Mouse (Mus musculus) leukemia stem cell, adult 10-12 weeks (primary cell): ENCODE results near the gene Vps52. TPM values are rescaled to one million over a fixed set of nuclear protein-coding genes. Genes with fewer than 3 reads are reported as not detected.

Experiments used
- polyA plus RNA-seq: library from polyadenylated mRNA; stranded (reverse); fragments of >175 nt; gene quantifications from 2 replicates; pipeline ENCODE4 v1.2.3, GENCODE M21; 2012; ENCODE audit warnings: low replicate concordance

The Vps52 gene
- 51.6 and 65.2 TPM in 2 replicates for polyA plus RNA-seq

DNA sequence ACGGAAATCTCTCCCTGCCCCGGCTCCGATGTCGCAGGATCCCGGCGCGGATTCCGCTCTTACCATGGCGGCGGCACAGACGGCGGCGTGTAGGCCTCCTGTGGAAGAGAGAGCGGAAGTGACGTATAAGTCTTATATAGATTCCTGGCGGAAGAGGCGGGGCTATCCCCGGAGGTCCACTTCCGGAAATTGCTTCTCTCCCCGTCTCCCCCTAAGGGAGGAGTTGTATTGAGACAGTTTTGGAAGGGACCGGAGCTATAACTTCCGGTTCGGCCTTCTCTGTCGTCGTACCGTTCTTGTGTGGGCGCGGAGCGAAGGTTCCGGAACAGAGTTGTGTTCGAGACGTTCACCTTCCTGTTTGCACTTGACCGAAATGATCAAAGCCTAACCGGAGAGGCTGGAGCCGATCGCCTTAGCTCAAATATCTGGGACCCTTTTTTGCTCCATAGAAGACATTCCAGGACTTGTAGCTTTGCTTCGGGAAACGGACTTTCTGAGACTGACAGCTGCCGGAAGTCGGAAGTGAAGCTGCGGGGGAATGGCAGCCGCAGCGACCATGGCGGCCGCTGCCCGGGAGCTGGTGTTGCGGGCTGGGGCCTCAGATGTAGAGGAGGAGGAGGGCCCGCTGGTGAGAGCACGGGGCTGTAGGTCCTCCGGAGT is at the start of gene Vps52, which contains the start of gene Rps18:
Vps52 (plus strand) TSS at position 258 of the 660 bp plus-strand sequence.
Rps18 (minus strand) TSS at position 447 of the 660 bp plus-strand sequence.

GRCm38 (mm10) chr17:33909077-33909868 is 46.3 kb upstream of the Vps52 start, which contains the start of gene Daxx:
Daxx (plus strand) TSS chr17:33909414.

DNA sequence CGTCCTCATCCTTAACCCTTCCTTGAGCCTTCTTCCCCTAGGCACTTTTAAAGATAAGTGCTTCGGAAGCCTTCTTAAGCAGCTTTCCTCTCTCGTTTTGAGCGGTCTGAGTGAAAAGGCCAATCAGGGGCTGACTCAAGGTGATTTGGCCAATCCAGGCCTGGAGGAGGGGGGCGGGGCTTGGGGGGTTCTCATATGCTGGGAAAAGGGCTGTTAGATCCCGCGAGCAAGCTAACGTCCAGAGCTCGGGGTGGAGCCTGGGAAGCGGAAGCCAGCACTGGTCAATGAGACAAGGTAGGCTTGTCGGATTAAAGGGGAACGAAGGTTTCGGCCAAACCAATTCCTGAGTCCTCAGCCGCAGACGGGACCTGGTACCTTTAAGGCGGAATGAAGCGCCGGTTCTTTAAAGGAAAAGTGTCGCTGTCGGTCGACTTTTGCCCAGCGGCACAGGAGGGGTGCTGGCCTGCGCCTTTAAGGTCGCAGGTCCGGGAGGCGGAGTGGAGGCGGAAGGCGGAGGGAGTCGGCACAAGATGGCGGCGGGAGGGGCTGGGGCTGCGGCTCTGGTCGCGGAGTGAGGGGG is 39.9 kb upstream of the Vps52 start, which contains the start of the genes Tapbp and Zbtb22:
Tapbp (plus strand) TSS at position 229 of the 580 bp plus-strand sequence.
Zbtb22 (plus strand) TSS at position 234 of the 580 bp plus-strand sequence.

DNA sequence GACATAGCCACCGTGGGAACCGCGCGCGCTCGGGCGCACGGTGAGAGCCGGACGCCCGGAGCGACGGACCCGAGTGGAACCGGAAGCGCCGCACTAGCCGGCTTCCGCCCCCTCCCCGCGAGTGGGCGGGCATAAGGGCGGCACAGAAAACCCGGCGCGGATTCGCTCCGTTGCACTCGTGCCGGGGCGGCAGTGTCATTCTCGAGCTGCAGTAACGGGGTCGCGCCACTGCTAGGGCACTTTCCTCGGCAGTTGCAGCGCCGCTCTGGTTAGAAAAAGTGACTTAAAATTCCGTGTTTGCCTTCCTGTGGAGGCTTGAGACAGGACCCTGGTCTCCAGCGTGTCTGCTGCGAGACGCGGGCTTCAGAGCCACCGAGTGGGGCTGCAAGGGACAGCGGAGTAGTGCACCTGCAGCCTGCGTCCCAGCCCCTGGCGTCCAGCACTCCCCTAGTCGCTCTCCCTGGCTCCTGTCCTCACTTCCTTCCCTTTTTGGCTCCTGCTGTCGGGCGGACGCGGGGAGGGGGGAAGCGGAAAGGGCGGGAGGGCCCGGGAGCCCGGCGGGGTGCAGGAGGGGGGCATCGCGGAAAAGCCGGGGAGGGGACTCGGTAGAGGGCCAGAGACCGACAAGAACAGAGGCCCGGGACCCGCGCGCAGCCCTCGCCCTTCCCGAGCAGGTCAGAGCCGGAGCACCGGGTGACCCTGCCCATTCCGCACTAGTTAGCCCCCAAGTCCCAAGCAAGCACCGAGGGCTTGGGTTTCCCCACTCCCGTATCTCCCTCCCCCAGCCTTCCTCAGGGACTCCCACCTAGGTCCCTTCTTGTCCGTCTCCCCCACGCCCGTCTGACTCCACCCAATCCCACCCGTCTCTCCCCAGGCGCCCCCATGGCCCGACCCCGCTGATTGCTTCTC is 26.0 kb upstream of the Vps52 start, which contains the start of gene Rgl2:
Rgl2 (plus strand) TSS at position 173 of the 909 bp plus-strand sequence.

DNA sequence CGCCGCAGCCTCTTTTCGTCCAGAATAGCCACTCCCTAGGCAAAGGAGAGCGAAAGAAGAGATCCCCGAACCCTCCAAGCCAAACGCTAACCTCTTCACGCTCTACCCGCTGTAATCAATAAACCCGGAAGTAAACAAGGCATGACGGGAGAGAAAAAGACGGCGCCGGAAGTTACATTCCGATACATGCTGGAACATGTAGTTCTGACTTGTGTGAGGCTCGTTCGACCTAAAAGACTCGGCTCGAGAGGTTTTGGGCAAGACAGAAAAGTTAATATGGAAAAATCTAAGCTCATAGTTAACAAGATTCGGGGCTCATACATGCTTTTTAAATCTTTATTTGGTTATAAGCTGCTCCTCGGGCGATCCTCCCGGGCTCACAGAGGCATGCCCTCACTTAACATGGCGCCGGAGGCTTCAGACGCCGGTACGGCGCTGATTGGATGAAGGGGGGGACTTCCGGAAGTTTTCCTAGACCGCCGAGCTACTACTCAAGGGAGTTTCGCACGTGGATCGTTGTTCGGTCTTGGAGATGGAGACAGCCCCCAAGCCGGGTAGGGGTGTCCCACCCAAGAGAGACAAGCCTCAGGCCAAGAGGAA is 15.3 kb upstream of the Vps52 start, which contains the start of the genes Pfdn6 and Wdr46:
Pfdn6 (minus strand) TSS at position 138 of the 600 bp plus-strand sequence.
Wdr46 (plus strand) TSS at position 455 of the 600 bp plus-strand sequence.

GRCm38 (mm10) chr17:33951021-33951946 is 4.3 kb upstream of the Vps52 start, which contains the start of gene B3galt4:
B3galt4 (minus strand) TSS chr17:33951488.

GRCm38 (mm10) chr17:34000150-34000537 is 44.5 kb downstream of the Vps52 start, which contains the start of gene H2-K1:
H2-K1 (minus strand) TSS chr17:34000347.

Other genes starting within 250 kb of the Vps52 start
- 32.8 and 113 TPM in 2 replicates for gene March2, start 237.1 kb upstream of the Vps52 start, polyA plus RNA-seq
- gene Rab11b, start 195.3 kb upstream of the Vps52 start, polyA plus RNA-seq: 96.5 and 233 TPM in 2 replicates
- gene Angptl4, start 174.0 kb upstream of the Vps52 start, polyA plus RNA-seq: 3.9 and 15.1 TPM in 2 replicates
- gene Kank3, start 145.3 kb upstream of the Vps52 start, polyA plus RNA-seq: 2.1 and 3.0 TPM in 2 replicates
- gene Rps28, start 131.2 kb upstream of the Vps52 start, polyA plus RNA-seq: 128 and 1,150 TPM in 2 replicates
- gene Ndufa7, start 131.2 kb upstream of the Vps52 start, polyA plus RNA-seq: 623 and 660 TPM in 2 replicates
- 29.9 and 33.2 TPM in 2 replicates for gene Cd320, start 112.7 kb upstream of the Vps52 start, polyA plus RNA-seq
- gene Gm7029, start 82.0 kb upstream of the Vps52 start, polyA plus RNA-seq: not detected in 2 replicates
- gene Kifc1, start 65.2 kb upstream of the Vps52 start, polyA plus RNA-seq: 74.4 and 87.4 TPM in 2 replicates
- not detected in 2 replicates for gene Platr17, start 50.7 kb upstream of the Vps52 start, polyA plus RNA-seq
- 28.6 and 32.1 TPM in 2 replicates for gene Daxx, start 46.4 kb upstream of the Vps52 start, polyA plus RNA-seq
- gene Tapbp, start 39.9 kb upstream of the Vps52 start, polyA plus RNA-seq: 473 and 728 TPM in 2 replicates
- gene Zbtb22, start 39.9 kb upstream of the Vps52 start, polyA plus RNA-seq: 60.2 and 119 TPM in 2 replicates
- gene Rgl2, start 26.3 kb upstream of the Vps52 start, polyA plus RNA-seq: 141 and 230 TPM in 2 replicates
- gene Pfdn6, start 15.5 kb upstream of the Vps52 start, polyA plus RNA-seq: 74.5 and 89.8 TPM in 2 replicates
- 94.9 and 266 TPM in 2 replicates for gene Wdr46, start 15.2 kb upstream of the Vps52 start, polyA plus RNA-seq
- 16.7 and 18.6 TPM in 2 replicates for gene B3galt4, start 4.3 kb upstream of the Vps52 start, polyA plus RNA-seq
- 29.1 and 64.5 TPM in 2 replicates for gene Rps18, start 189 bp downstream of the Vps52 start, polyA plus RNA-seq
- 253 and 752 TPM in 2 replicates for gene H2-K1, start 44.5 kb downstream of the Vps52 start, polyA plus RNA-seq
- gene Ring1, start 68.9 kb downstream of the Vps52 start, polyA plus RNA-seq: 42.1 and 63.7 TPM in 2 replicates
- 50.7 and 105 TPM in 2 replicates for gene H2-Ke6, start 72.2 kb downstream of the Vps52 start, polyA plus RNA-seq
- 36.5 and 105 TPM in 2 replicates for gene Slc39a7, start 75.9 kb downstream of the Vps52 start, polyA plus RNA-seq
- gene Rxrb, start 76.0 kb downstream of the Vps52 start, polyA plus RNA-seq: 269 and 299 TPM in 2 replicates
- 8.5 and 40.3 TPM in 2 replicates for gene Col11a2, start 83.6 kb downstream of the Vps52 start, polyA plus RNA-seq
- 9.6 and 71.7 TPM in 2 replicates for gene H2-Oa, start 136.5 kb downstream of the Vps52 start, polyA plus RNA-seq
- gene H2-DMa, start 163.7 kb downstream of the Vps52 start, polyA plus RNA-seq: 29.6 and 120 TPM in 2 replicates
- 446 and 549 TPM in 2 replicates for gene Brd2, start 166.8 kb downstream of the Vps52 start, polyA plus RNA-seq
- gene H2-DMb2, start 187.5 kb downstream of the Vps52 start, polyA plus RNA-seq: 73.6 and 78.6 TPM in 2 replicates
- 2.3 and 4.0 TPM in 2 replicates for gene H2-DMb1, start 197.3 kb downstream of the Vps52 start, polyA plus RNA-seq
- 20.7 and 59.1 TPM in 2 replicates for gene Tap1, start 231.7 kb downstream of the Vps52 start, polyA plus RNA-seq
- 14.5 and 26.2 TPM in 2 replicates for gene Psmb9, start 232.0 kb downstream of the Vps52 start, polyA plus RNA-seq
- gene Psmb8, start 241.9 kb downstream of the Vps52 start, polyA plus RNA-seq: 66.5 and 100 TPM in 2 replicates
- gene Tap2, start 247.7 kb downstream of the Vps52 start, polyA plus RNA-seq: 95.0 and 101 TPM in 2 replicates